Mouse (Mus musculus) neural tube, embryonic 10.5 days (tissue): ENCODE measurements around the gene Muc4.

ENCODE experiments used
- DNase-seq: peaks from one replicate; pipeline ENCODE4 v3.0.0-alpha.2; 2017; ENCODE audit warnings: low spot score; ENCODE audit errors: extremely low spot score

Gene Muc4

DNA sequence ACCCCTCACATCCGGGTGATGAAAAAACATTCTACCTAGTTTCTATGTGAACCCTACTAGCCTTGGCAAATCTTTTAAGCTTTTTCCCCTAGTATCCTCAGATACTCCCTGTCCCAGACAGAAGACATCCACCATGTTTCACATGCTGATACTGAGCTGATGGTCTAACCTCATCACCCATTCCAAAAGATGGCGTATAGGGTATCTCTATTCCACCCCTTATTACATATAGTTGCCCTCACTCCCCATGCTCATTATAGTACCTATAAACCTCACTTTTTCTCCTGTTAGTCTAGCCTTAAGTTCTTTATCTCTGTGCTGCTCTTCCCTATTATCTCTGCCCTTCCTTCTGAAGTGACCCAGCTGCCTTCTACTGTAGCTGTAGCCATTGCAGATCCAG, at the start of gene Muc4:
TSS of gene Muc4 (plus strand) at position 301 of the 400 bp plus-strand sequence.
- no peak for DNase-seq

- DNase-seq = no peak
Observed at GRCm38 (mm10) chr16:32685998-32686397, 49.7 kb upstream of the Muc4 start.

DNA sequence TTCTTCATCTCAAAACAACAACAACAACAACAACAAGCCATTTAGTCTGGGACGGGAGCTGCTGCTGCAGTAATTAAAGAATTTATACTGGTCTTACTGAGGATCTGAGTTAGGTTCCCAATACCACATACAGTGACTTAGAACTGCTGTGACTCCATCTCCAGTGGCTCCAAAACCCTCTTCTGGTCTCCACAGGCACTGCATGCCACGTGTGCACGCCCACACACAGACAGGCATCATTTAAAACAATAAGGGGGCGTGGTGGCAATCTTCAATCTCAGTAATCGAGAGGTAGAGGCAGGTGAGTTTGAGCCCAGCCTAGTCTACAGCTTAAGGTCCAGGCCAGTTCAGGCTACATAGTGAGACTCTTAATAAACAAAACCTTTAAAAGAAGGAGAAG, 48.5 kb upstream of the Muc4 start:
- no peak for DNase-seq

DNA sequence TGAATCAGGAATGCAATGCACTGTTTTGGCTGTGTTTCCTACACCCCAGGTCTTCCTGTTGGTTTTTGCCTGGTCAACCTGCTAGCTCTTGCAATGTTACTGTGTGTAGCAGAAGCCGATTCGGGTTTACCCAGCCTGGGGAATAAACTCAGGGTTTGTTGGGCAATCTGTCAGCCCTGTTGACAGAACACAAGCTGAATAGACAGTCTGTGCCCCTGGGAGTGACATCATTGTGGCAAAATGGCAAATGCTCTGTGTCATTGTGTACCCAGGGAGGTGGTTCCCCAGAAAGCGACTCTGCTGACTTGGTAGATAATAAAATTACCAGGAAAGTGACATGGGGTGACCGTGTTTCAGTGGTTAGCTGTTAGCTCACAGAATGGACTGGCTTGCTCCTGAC, 46.9 kb upstream of the Muc4 start:
- no peak for DNase-seq

DNA sequence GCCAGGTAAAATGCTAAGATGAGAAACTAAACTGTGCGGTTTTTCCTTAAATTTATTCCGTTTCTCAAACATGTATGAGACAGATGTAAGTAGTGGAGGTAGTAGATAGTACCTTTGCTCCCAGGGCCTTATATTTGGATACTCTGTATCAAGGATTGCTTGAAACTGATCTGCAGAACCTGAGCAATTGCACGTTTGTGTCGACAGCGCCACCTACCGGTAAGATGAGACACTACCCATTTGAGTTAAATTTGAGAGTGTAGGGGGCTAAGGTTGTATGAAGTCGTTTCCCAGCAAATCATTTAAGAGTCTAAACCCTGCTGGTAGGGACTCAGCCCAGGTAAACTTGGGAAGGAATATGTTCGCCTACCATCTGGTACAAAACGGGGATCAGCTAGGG, 46.2 kb upstream of the Muc4 start:
- DNase-seq = peak; percentile 64

DNA sequence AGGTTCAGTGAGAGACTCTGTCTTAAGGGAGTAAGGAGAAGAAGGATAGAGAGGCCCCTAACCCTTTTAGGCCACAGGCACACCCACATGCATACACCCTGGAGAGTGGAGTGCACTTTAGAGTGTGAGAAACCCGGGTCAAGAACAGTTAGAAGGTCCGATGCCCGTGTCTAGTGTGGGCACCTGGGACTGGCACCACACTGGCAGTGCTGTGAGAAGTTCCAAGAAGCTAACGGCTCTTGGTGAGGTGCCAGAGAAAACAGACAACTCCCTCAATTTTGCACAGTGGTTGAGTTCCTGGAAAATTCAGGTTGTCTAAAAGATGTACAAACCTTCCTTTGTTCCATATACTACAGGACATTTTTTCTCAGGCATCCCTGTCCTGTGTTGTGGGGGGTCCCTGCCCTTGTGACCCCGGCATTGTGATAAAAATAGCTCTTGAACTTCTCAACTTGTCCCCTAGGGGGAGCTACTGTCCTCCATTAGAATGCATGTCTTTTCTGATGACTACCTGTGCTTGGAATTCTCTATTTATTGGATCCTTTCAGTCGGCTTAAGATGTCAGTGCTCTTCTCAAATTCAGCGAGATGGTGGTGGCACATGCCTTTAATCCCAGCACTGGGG, 38.7 kb upstream of the Muc4 start:
- DNase-seq = no peak

DNA sequence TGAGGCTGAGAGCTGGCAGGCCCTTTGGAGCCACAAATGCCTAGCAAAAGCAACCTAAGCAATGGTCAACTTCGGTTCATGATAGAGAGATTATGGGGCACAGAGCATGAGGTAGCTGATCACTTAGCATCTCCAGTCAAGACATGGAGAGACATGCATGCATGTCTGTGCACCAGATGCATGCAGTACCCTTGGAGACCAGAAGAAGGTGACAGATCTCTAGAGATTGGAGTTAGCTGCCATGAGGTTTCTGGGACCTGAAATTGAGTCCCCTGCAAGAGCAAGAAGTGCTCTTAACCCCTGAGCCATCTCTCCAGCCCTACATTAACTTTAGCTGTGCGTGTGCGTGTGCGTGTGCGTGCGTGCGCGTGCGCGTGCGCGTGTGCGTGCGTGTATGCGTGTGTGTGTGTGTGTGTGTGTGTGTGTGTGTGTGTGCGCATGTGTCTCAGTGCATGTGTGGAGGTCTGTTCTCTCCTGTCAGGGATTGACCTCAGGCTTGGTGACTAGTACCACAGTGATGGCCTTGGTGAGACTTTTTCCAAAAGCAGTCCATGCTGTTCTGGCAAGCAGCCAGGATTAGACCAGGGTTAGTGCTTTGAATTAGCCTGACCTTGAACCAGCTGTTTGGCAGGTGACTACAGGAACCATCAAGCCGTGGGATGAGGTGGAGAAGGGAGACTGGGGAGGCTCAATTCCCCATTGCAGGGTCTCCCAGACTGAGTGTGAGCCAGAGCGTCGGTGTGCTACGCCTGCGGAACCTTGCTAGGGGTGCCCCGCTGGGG, 37.8 kb upstream of the Muc4 start:
- DNase-seq = no peak

DNA sequence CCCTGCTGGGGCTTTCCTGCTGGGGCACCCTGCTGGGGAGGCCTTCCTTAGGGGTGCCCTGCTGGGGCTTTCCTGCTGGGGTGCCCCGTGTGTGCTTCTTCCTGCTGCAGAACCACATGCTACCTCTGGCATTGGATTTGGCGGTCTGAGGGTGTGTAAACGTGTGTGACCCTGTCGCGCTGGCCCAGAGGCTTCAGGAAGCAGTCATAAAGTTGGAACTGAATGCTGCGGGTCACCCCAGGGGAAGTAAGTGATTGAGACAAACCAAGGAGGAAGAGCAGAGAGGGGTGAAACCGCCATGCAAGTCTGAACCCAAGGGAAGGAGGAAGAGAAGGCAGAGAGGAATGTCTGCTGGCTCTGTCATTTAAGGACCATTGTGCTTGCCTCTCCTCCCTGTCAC, 37.1 kb upstream of the Muc4 start:
- DNase-seq = no peak

DNA sequence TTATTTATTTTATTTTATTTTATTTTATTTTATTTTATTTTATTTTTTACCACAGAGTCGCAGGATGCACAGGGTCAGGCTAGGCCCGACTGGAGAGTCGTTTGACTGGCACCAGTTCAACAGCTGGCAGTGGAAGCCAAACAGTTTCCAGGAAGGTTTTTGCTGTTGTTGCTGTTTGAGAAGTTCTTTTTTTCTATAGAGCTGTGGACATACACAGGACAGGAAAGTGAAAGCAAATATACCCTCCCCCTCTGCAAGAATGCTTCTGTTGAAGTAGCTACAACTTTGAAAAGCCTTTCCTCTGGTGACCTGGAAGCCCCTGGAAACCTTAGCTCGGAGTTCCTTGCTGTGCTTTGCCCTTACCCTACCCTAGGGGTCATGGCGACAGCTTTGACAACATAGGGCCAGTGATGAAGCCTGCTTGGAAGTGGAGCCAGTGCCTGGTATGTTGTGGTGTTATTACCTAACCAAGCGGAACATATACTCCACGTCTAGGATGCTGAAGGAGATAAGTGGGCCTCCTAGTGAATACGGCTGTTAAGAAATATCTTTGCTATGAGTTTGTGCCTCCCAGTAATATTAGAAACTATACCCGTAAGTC, 32.3 kb upstream of the Muc4 start:
- DNase-seq = no peak

- DNase-seq = no peak
Observed at GRCm38 (mm10) chr16:32705606-32706005, 30.1 kb upstream of the Muc4 start.

DNA sequence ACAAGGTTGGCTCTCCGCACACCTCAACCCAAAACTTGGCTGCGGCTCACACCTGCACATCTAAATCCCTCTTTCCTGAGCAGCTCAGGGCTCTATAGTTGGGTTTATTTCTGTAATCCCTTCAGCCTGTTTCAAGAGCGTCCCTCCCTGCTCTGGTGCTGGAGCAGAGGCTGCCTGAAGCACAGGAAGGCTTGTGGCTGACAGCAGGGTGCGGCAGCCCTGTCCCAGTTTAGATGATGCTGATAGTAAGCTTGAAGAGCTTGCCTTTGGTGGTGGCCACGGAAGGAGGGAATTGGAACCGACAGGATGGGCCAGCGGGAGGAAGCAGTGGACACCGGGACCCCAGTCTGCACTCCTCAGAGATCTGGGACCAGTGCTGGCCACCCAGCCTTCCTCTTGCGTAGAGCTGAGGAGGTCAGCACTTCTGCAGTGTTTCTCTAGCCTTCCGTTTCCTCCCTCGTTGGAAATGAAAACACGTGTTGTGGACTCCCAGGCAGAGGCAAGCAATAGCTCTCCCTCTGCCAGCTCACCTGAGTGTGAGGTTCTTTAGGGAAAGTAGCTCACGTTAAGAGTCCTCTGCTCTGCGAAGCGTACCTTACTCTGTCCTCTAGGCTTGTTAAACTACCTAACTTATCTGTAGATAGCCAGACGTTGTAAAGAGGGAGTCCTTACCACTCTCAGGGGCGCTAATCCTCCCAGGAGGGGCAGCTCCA, 28.4 kb upstream of the Muc4 start:
- no peak for DNase-seq

- DNase-seq = no peak
Observed at GRCm38 (mm10) chr16:32707824-32708456, 27.7 kb upstream of the Muc4 start.

DNA sequence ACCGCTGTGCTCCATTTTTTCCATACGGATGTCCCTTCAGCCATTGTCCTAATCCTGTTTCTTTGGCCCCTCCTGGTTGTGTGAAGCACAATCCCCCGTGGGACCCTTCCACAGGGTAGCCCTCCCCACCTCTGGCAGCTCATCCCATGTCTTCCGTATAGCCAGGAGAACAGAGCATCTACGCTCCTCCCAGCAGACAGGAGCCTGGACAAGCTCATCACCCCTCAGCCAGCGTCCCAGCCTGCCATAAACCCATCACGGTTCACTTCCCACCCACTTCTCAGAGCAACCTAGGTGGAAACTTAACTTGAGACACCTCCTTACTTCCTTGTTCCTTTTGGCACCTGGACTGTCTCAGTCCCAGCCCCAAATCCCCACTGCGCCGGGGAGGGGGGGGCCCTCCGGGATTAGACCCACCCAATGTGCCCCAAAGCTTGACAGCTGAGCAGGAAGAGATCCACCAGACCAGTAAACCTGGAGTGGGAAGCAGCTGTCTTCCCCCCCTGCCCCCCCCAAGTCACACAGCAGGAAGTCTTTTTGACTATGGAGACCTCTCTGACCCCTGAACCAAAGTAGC, 27.1 kb upstream of the Muc4 start:
- no peak for DNase-seq

DNA sequence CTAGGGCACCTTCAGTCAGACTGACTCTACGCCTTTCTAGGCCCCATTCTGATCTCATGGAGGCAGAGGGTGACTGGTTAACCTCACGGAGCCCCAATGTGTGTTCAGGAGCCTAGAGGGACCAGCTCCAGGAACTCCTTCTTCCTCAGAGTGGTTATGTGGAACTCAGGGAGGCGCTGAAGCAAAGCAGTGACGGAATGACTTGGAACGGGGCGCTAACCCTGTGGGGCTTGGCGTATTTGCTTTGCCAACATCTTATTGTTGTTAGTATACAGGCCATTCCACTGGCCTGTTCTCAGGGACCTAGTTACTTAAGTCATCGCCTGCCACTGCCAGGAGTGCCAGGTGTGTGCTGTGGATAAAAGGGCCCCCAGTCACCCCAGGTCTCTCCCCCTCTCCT, 26.6 kb upstream of the Muc4 start:
- no peak for DNase-seq

DNA sequence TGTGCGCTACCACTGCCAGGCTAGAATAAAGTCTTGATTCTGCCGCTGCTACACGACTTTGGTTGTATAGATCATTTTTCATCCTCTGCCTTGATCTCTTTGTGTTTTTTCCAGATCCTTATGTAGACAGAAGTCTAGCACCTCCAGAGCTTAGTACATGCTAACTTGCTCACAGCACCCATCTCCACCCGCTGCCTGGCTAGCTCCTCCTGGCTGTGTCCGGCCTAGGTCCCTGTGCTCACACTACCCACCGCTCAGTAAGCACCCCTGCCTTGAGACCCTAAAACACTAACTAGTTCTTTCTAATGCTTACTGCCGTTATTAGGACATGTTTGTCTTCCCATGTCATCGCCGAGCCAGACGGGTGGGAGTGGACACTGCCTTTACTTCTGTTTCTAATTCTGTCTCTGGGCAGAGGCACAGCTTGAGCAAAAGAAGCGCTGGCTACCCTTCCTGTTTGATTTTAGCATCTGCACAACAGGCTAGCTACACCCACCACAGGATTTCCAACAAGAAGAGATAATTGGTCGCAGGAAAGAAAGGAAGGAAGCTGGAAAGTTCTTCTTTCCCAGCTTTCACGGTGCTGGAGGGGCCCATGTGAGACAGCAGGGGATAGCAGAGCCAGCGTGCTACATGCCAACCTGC, 25.1 kb upstream of the Muc4 start:
- no peak for DNase-seq

DNA sequence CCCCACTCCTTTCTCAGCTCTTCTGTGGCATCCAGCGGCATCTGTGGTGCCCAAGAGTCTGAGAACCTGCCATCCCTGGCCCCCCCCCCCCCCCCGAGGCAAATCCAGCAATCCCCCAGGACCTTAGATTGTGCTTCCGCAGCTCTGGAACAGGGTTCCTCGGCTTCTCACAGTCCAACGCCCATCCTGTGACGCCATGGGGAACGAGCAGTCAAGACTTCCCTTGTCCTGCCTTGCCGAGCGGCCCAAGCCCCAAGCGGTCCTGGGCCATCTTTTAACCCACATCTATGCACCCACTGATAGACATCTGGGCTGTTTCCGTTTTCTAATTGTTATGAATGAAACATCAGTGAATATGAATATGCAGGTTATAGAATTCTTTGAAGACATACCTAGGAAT, 23.5 kb upstream of the Muc4 start:
- no peak for DNase-seq

DNA sequence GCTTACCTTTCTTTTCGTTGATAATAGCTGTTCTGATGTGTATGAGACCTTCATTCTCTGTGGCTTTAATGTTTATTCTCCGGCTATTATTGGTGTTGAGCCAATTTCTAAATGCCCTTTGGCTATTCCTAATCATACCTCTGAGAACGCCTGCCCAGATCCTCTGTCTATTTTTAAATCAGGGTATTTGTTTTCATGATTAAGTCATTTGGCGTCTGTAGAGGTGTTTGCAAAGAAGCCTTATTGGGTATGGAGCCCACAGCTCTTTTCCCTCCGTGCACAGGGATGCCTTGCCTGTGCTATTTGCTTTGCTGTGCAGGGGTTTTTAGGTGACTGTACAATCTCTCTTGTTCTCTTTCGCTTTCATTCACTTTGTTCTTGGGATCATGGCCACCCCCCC, 22.1 kb upstream of the Muc4 start:
- no peak for DNase-seq

- no peak for DNase-seq
Observed at GRCm38 (mm10) chr16:32715364-32715763, 20.3 kb upstream of the Muc4 start.

DNA sequence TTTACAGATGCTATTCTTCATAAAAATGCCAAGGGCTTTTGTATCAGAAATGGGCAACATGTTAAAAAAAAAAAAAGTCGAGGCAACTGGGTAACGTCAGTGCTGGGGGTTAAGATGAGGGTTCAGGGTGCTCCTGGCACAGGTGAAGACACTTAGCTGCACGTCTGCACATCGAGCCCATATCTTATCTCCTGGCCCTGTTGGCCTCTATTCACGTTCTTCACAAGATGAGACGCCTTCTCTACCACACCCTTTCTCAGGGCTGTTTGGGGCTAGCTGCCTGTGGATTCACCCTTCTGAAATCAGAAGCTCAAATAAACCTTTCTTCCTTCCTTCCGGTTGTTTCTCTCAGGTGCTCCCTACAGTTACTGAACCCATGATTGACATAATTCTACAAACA, 12.5 kb upstream of the Muc4 start:
- DNase-seq = no peak

- DNase-seq = no peak
Observed at GRCm38 (mm10) chr16:32723767-32724166, 11.9 kb upstream of the Muc4 start.

GRCm38 (mm10) chr16:32724259-32724658, 11.4 kb upstream of the Muc4 start:
- no peak for DNase-seq
